Mouse (Mus musculus): ENCODE data around the gene Rhox2c. TPM values are rescaled to one million over a fixed set of nuclear protein-coding genes. Genes with fewer than 3 reads are reported as not detected.
"Not testable (repeated sequence)": the region's sequence is repeated elsewhere in the genome, so short reads cannot be mapped to it uniquely, and the experiment has no call there.

Gene Rhox2c
- not detected in 2 replicates for polyA plus RNA-seq (2015; fragmentation: Nextera tagmentation; extraction: Ambion mirVana)

- H3K27ac ChIP-seq (ENCODE audit: low read depth); H3K27me3 ChIP-seq (ENCODE audit: insufficient read depth, low read length); H3K36me3 ChIP-seq (replicated peaks; ENCODE audit: insufficient read depth, low read length); H3K4me2 ChIP-seq (ENCODE audit: low read depth, low read length); H3K4me1 ChIP-seq (ENCODE audit: insufficient read depth); DNase-seq; H3K9me3 ChIP-seq (ENCODE audit: low read length); H3K9ac ChIP-seq (replicated peaks); ATAC-seq; H3K4me3 ChIP-seq (ENCODE audit: low read depth, low read length): not testable (repeated sequence)
- WGBS (ENCODE audit: insufficient replicate concordance): 92% methylated on average over 7 of the region's 10 CpGs
These were observed at the start of gene Rhox2c for GRCm38 (mm10) chrX:37453380-37453779. Gene Rhox2c (plus strand): TSS chrX:37453680.

- H3K4me2 ChIP-seq (ENCODE audit: low read depth, low read length); H3K27ac ChIP-seq (ENCODE audit: low read depth); ATAC-seq; H3K9ac ChIP-seq (replicated peaks); DNase-seq; H3K36me3 ChIP-seq (replicated peaks; ENCODE audit: insufficient read depth, low read length); H3K27me3 ChIP-seq (ENCODE audit: insufficient read depth, low read length); H3K4me3 ChIP-seq (ENCODE audit: low read depth, low read length); H3K4me1 ChIP-seq (ENCODE audit: insufficient read depth); H3K9me3 ChIP-seq (ENCODE audit: low read length): not testable (repeated sequence)
- no CpG with 5 or more reads among the region's 9 CpGs for WGBS (ENCODE audit: insufficient replicate concordance)
These were observed 41.7 kb upstream of the Rhox2c start, which contains the start of gene Rhox2b for GRCm38 (mm10) chrX:37411767-37412166. Gene Rhox2b (plus strand): TSS chrX:37412067.

- not testable (repeated sequence) for DNase-seq; H3K4me2 ChIP-seq (ENCODE audit: low read depth, low read length); H3K36me3 ChIP-seq (replicated peaks; ENCODE audit: insufficient read depth, low read length); H3K9me3 ChIP-seq (ENCODE audit: low read length); ATAC-seq; H3K4me3 ChIP-seq (ENCODE audit: low read depth, low read length); H3K4me1 ChIP-seq (ENCODE audit: insufficient read depth); H3K9ac ChIP-seq (replicated peaks); H3K27me3 ChIP-seq (ENCODE audit: insufficient read depth, low read length); H3K27ac ChIP-seq (ENCODE audit: low read depth)
- 83% methylated on average over 14 of the region's 15 CpGs for WGBS (ENCODE audit: insufficient replicate concordance)
These were observed 21.3 kb upstream of the Rhox2c start, which contains the start of gene Rhox4b for GRCm38 (mm10) chrX:37432194-37432593. Gene Rhox4b (plus strand): TSS chrX:37432494.

- not testable (repeated sequence) for H3K9me3 ChIP-seq (ENCODE audit: low read length); H3K4me2 ChIP-seq (ENCODE audit: low read depth, low read length); H3K27ac ChIP-seq (ENCODE audit: low read depth); DNase-seq; H3K27me3 ChIP-seq (ENCODE audit: insufficient read depth, low read length); H3K4me1 ChIP-seq (ENCODE audit: insufficient read depth); ATAC-seq; H3K36me3 ChIP-seq (replicated peaks; ENCODE audit: insufficient read depth, low read length); H3K9ac ChIP-seq (replicated peaks); H3K4me3 ChIP-seq (ENCODE audit: low read depth, low read length)
- WGBS (ENCODE audit: insufficient replicate concordance): 80% methylated on average over 3 of the region's 4 CpGs
These were observed 4.8 kb downstream of the Rhox2c start, which contains the start of gene Rhox3c for GRCm38 (mm10) chrX:37458285-37458684. Gene Rhox3c (plus strand): TSS chrX:37458585.

- not testable (repeated sequence) for H3K36me3 ChIP-seq (replicated peaks; ENCODE audit: insufficient read depth, low read length); H3K27ac ChIP-seq (ENCODE audit: low read depth); H3K4me1 ChIP-seq (ENCODE audit: insufficient read depth); H3K4me2 ChIP-seq (ENCODE audit: low read depth, low read length); ATAC-seq; DNase-seq; H3K27me3 ChIP-seq (ENCODE audit: insufficient read depth, low read length); H3K4me3 ChIP-seq (ENCODE audit: low read depth, low read length); H3K9me3 ChIP-seq (ENCODE audit: low read length); H3K9ac ChIP-seq (replicated peaks)
- 84% methylated on average over 14 of the region's 14 CpGs for WGBS (ENCODE audit: insufficient replicate concordance)
These were observed 26.6 kb downstream of the Rhox2c start, which contains the start of gene Rhox4c for GRCm38 (mm10) chrX:37480037-37480436. Gene Rhox4c (plus strand): TSS chrX:37480337.

GRCm38 (mm10) chrX:37514059-37514458, 60.6 kb downstream of the Rhox2c start, which contains the start of gene Rhox4d:
Gene Rhox4d (plus strand): TSS chrX:37514359.
- H3K4me2 ChIP-seq (ENCODE audit: low read depth, low read length); ATAC-seq; H3K9ac ChIP-seq (replicated peaks); H3K9me3 ChIP-seq (ENCODE audit: low read length); H3K36me3 ChIP-seq (replicated peaks; ENCODE audit: insufficient read depth, low read length); DNase-seq; H3K4me3 ChIP-seq (ENCODE audit: low read depth, low read length); H3K27me3 ChIP-seq (ENCODE audit: insufficient read depth, low read length); H3K4me1 ChIP-seq (ENCODE audit: insufficient read depth); H3K27ac ChIP-seq (ENCODE audit: low read depth): not testable (repeated sequence)
- WGBS (ENCODE audit: insufficient replicate concordance): 88% methylated on average over 15 of the region's 18 CpGs

Other genes starting within 250 kb of the Rhox2c start
- not detected in 2 replicates for gene Gm9, start 242.6 kb upstream of the Rhox2c start, polyA plus RNA-seq (2015; fragmentation: Nextera tagmentation; extraction: Ambion mirVana)
- not detected in 2 replicates for gene Rhox1, start 231.4 kb upstream of the Rhox2c start, polyA plus RNA-seq (2015; fragmentation: Nextera tagmentation; extraction: Ambion mirVana)
- gene Rhox2a, start 208.7 kb upstream of the Rhox2c start, polyA plus RNA-seq (2015; fragmentation: Nextera tagmentation; extraction: Ambion mirVana): not detected in 2 replicates
- gene Rhox3a, start 203.8 kb upstream of the Rhox2c start, polyA plus RNA-seq (2015; fragmentation: Nextera tagmentation; extraction: Ambion mirVana): not detected in 2 replicates
- gene Rhox4a, start 188.3 kb upstream of the Rhox2c start, polyA plus RNA-seq (2015; fragmentation: Nextera tagmentation; extraction: Ambion mirVana): not detected in 2 replicates
- gene Rhox3a2, start 73.7 kb upstream of the Rhox2c start, polyA plus RNA-seq (2015; fragmentation: Nextera tagmentation; extraction: Ambion mirVana): not detected in 2 replicates
- not detected in 2 replicates for gene Rhox4a2, start 62.8 kb upstream of the Rhox2c start, polyA plus RNA-seq (2015; fragmentation: Nextera tagmentation; extraction: Ambion mirVana)
- gene Rhox2b, start 41.6 kb upstream of the Rhox2c start, polyA plus RNA-seq (2015; fragmentation: Nextera tagmentation; extraction: Ambion mirVana): not detected in 2 replicates
- not detected in 2 replicates for gene Rhox4b, start 21.2 kb upstream of the Rhox2c start, polyA plus RNA-seq (2015; fragmentation: Nextera tagmentation; extraction: Ambion mirVana)
- gene Rhox3c, start 4.9 kb downstream of the Rhox2c start, polyA plus RNA-seq (2015; fragmentation: Nextera tagmentation; extraction: Ambion mirVana): not detected in 2 replicates
- gene Rhox4c, start 26.7 kb downstream of the Rhox2c start, polyA plus RNA-seq (2015; fragmentation: Nextera tagmentation; extraction: Ambion mirVana): not detected in 2 replicates
- gene Rhox2d, start 39.7 kb downstream of the Rhox2c start, polyA plus RNA-seq (2015; fragmentation: Nextera tagmentation; extraction: Ambion mirVana): not detected in 2 replicates
- gene Rhox4d, start 60.7 kb downstream of the Rhox2c start, polyA plus RNA-seq (2015; fragmentation: Nextera tagmentation; extraction: Ambion mirVana): not detected in 2 replicates
- gene Rhox2e, start 76.8 kb downstream of the Rhox2c start, polyA plus RNA-seq (2015; fragmentation: Nextera tagmentation; extraction: Ambion mirVana): not detected in 2 replicates
- not detected in 2 replicates for gene Rhox3e, start 88.3 kb downstream of the Rhox2c start, polyA plus RNA-seq (2015; fragmentation: Nextera tagmentation; extraction: Ambion mirVana)
- gene Rhox4e, start 103.7 kb downstream of the Rhox2c start, polyA plus RNA-seq (2015; fragmentation: Nextera tagmentation; extraction: Ambion mirVana): not detected in 2 replicates
- gene Rhox2f, start 117.7 kb downstream of the Rhox2c start, polyA plus RNA-seq (2015; fragmentation: Nextera tagmentation; extraction: Ambion mirVana): not detected in 2 replicates
- gene Rhox3f, start 127.3 kb downstream of the Rhox2c start, polyA plus RNA-seq (2015; fragmentation: Nextera tagmentation; extraction: Ambion mirVana): not detected in 2 replicates
- not detected in 2 replicates for gene Rhox4f, start 154.0 kb downstream of the Rhox2c start, polyA plus RNA-seq (2015; fragmentation: Nextera tagmentation; extraction: Ambion mirVana)
- gene Rhox3g, start 174.9 kb downstream of the Rhox2c start, polyA plus RNA-seq (2015; fragmentation: Nextera tagmentation; extraction: Ambion mirVana): not detected in 2 replicates
- gene Rhox2g, start 189.8 kb downstream of the Rhox2c start, polyA plus RNA-seq (2015; fragmentation: Nextera tagmentation; extraction: Ambion mirVana): not detected in 2 replicates
- not detected in 2 replicates for gene Rhox4g, start 197.6 kb downstream of the Rhox2c start, polyA plus RNA-seq (2015; fragmentation: Nextera tagmentation; extraction: Ambion mirVana)
- gene Rhox3h, start 215.1 kb downstream of the Rhox2c start, polyA plus RNA-seq (2015; fragmentation: Nextera tagmentation; extraction: Ambion mirVana): not detected in 2 replicates
- not detected in 2 replicates for gene Rhox2h, start 219.6 kb downstream of the Rhox2c start, polyA plus RNA-seq (2015; fragmentation: Nextera tagmentation; extraction: Ambion mirVana)

Measured in liver, postnatal 0 days (tissue).